Mouse (Mus musculus) gastrocnemius, postnatal 25 days (tissue): Measurements from ENCODE around the gene Aunip. TPM values are rescaled to one million over a fixed set of nuclear protein-coding genes. Genes with fewer than 3 reads are reported as not detected.
A peak's percentile ranks its signal among the peaks of the same experiment; 100 is the strongest.

Experiments
- DNase-seq: peaks from one replicate; pipeline ENCODE4 v3.0.0; 2022
- long read RNA-seq, 2 experiments: library from polyadenylated mRNA; stranded (forward); transcript quantifications; one replicate each; pipeline ENCODE4 v2.0.0; 2021
- total RNA-seq, 2 experiments: library from RNA; stranded (reverse); gene quantifications; 1 replicate in 1 of 2; 2 replicates in 1 of 2; pipeline ENCODE4 v1.2.3; 2021

Gene Aunip
- not detected for total RNA-seq
- long read RNA-seq, experiment 1: 0 reads
- long read RNA-seq, experiment 2: 0 reads

DNA sequence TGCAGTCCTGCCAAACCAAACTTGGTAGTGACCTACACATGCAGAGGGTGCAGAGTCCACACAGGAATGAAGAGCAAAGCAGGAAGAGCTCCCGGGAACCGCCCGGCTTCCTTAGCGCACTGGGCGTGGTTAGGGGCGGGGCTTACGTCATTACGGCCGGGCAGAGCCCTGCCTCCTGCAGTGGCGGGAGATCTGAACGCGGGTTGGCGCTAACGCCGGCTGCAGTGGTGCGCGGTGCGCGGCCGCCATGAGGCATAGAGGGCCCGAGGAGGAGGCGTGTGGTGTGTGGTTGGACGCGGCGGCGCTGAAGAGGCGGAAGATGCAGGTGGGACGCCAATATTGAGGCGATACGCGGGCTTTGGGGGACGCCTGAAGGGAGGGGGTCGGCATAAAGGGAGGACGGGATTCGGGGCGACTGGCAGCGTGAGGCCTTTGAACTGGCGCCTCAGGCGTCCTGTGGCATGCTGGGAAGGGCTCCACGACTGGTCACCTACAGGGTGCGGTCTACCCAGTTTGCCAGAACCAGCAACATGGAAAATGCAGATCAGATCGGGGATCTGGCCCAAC is at the start of gene Aunip:
Gene Aunip, plus strand, starts transcription at position 155 of the 567 bp plus-strand sequence.
- peak; percentile 83 for DNase-seq

DNA sequence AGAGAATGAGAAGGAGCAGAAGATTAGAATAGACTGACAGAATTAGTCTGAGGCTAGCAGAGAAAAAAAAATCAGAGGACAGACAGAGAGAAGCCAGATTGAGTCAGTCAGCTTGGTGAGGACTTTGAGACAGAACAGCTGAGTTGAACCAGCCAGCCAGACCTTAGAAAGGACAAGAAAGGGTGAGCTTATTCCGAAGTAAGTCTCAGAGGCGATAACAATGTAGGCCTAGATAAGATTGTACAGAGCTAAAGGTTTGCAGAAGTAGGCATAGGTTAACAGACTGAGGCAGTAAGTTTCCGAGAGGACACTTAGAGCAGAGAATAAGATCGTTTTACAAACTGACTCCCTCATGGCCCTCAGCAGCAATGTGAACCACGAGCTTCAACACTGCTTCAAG is 49.5 kb upstream of the Aunip start:
- DNase-seq: no peak

DNA sequence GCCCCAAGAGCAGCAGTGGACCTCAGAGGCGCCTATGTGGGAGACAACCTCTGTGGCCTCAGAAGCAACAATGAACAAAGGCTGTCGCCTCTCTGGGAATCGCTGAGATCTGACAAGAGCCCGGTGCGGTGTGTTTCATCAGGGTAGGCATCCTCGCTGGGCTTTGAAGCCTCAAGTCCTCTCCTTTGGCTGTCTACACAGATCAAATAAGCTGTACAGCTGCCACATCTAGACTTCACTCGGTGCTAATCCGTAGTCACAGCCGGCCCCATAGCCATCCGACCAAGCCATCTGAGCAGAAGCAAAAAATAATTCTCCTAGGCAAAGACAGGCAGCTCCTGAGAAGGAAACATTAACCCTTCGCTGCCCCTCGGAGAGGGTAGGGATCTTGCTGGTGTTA is 45.0 kb upstream of the Aunip start:
- DNase-seq: no peak

DNA sequence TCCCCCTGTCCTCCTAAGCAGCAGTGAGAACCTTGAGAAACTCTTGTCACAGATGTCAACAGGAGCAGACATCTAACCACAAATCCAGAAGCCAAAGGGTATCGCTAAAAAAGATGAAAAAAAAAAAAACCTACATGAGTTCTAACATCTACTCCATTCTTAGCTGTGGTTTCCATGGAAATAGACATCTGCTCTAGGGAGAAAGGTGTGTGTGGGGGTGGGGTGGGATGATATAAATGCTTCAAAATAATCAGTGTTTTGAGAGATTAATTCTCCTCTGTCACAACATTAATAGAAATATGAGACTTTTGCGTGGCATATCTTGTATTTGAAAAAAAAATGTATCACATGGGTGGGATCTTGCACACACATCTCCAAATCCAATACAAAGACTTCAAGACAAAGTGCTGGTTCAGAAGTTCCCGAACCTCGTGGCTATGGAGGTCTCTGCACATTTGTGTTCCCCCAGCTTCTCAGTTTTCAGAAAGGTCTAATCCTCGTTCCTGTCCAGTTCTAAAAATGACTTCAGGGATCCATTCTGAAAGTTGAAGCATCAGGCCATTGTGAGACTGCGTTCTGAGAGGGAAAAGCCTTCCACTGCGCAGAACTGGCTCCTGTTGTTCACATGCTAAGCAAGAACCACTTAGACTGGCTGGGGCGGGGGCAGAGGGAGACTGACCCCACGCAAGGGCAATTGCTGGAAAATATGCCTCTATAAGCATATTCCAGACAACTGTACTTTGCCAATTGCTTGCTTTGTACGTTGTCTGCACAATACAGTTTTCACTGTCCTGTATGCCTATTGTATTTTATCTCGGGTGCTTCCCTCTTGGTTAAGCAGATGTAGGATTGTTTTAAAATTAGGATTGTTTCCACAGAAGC is 44.2 kb upstream of the Aunip start:
- DNase-seq: no peak

DNA sequence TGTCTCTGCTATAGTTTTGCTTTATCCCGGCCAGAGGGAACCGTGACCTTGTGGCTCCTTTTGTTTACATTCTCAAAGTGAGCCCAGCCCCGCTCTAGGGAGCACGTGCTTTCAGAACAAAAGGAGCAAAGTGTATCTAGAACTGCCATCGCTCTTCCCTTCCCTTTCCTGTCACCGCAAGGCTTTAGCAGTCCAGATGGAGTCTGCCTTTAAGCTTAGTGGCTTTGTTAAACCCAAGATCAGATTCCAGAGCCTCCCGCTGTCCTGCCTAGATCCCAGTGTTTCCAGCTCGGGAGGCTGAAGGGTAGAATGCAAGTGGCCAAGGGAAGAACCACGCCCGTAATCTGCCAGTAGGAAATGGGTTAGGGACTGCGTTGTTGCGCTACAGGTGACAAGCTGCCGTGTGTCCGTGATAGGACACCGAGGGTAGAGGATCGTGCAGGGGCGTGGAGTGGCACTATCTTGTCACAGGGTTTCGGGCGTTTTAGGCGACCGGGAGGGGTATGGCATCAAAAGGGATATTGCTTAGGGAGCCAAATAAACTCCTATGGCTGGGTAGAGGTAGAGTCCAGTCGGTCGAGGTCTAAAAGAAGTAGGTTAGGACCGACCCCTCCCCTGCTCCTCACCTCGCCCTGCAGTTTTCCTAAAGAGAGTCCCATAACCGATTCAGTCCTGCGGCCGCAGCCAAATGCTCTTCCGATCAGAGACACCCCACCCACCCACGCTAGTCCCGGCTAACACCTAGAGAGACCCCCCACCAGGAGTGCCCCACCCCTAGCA is 43.2 kb upstream of the Aunip start:
- DNase-seq: no peak

DNA sequence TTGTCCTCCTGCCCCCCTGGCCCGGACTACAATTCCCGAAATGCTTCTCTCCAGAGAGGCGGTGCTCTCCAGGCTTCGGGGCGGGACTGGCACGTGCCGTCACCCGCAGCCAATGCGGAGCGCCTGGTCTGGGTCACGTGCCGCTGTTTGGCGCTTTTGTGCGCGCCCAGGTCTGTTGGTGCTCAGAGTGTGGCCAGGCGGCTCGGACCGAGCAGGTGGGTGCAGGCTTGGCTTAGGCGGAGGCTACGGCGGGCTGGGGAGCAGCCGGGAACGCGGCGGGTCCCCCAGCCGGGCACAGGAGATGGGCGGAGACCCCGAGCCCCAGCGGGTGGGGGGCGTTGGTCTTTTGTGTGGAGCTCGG is 42.6 kb upstream of the Aunip start, which contains the start of gene Stmn1:
Gene Stmn1, plus strand, starts transcription at position 106 of the 361 bp plus-strand sequence.
- DNase-seq: peak; percentile 93

DNA sequence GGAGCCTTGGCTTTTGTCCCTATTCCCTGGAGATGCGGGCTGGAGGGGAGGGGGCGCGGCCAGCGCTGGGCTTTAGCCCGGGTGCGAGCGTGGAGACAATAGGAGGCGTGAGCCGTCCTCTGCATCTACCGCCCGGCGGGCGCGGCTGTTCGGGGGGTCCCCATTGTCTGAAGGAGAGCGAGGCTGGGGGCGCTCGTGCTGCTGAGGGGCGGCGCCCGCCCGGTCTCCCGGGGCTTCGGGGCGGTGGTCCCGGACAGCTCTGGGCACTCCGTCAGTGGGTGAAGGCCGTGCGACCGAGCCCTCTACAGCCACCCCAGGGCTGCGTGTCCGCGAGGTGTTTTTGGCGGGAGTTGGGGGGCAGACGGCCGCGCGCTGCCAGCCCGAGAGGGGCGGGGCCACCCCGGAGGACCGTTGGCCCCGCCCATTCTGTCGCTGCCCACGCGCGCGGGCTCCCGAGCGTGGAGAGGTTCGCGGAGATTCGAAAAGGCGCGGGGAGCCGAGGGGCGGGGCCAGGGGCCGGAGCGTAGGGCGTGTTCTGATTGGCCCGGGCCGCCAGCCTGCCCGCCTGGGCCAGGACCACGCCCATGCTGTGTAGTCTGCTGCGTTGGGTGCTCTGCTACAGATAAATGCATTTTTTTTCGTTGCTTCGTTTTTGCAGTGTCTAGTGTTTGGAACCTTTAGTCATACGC is 42.1 kb upstream of the Aunip start:
- peak; percentile 91 for DNase-seq

DNA sequence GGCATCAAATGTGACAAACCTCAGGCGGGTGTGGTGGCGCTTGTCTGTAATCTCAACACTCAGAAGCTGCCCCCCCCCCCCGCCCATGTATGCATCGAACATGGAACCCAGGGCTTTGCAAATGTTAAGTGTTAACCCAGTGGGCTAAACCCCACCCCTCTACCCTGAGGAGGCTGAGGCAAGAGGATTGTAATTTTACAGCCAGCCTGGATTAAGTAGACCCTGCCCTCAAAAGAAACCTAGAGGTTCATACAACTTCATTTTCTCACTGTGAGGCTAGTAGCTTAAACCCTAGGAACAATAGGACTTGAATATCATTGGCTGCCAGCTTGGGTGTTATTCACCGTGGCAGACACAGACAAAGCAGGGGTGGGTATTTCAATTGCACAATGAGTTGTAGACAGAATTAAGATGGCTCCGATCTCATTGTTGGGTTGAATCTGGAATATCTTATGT is 41.4 kb upstream of the Aunip start:
- no peak for DNase-seq

DNA sequence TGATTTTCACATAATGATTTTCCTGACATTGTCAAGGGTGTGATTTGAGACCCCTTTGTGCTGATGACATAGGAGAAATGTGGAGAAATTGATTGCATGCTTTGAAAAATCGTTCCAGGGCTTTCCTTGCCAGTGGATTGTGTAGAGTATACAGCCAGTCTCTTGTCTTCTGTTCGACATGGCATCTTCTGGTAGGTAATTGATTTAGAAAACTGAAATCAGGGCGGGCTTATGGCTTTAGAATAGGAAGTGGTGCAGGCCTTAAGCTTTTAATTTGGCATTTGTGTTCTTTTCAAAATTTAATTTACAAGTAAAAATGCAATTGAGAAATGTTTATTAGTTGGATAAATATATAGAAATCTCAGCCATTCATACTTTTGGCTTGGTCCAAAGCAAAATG is 40.8 kb upstream of the Aunip start:
- no peak for DNase-seq

DNA sequence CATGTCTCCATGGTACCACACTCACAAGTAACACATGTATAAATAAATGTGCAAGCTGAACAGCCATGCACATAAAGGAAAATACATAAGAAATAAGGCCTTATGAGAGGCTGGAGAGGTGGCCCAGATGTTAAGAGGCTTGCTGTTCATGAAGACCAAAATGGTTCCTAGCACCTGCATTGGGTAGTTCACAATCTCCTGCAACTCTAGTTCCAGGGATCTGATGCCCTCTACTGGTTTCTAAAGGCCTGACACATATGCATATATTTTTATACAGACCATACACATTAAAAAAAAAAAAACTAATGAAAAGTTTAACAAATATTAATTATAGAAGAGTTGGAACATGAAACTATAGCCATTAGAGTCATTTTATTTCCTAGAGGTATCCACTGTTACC is 39.3 kb upstream of the Aunip start:
- no peak for DNase-seq

DNA sequence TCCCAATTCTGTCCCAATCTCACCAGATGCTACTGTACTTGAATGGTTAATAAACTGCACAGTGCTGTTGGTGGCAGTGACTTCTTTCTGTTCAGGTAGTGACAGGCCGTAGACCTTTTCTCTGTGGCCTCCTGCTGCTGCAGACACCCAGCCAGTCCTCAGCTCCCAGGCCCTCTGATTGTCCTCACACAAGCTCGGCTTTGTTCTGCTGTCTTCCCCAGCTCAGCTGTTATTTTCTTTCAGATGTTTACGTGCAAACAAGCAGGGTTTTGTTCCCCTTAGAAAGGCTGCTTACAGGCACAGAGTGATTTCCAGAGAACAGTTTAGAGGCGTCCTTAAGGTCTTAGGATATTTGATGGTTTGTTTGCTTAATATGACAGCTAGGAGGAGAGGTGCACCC is 37.0 kb upstream of the Aunip start:
- DNase-seq: no peak

DNA sequence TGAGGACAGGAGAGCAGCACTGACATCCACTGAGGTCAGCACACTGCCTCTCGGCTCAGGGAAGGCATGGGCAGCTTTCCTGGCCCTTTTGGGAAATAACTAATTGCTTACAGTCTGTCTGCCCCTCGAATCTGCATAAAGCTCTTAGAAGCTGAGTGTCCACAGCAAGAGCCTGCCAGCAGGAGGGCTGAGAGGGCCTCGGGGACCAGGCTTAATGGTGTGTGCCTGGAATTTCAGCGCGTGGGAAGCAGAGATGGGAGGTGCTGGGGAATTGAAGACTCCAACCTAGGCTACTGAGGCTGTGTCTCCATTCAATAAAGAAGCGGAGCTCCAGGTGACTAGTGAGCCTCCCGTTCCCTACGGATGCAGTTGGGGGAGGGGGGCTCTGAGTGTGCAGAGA is 36.6 kb upstream of the Aunip start:
- no peak for DNase-seq

DNA sequence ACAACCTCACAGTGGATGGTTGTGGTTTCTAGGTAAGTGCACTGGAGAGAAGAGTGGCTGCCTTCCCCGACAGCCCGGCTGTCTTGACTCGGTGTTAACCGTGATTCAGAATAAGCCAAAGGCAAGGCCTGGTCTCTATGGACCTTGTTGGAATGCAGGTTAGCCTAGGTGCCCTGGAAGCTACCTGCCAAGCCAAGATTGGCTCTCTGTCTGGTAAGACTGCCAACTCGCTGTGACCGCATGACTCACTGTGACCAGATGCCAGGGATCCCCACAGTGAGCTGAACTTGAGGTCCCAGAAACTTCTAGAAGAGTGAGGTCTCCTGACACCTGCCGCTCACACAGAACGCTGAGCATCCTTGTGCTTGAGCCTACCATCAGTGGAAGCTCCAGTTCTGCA is 33.9 kb upstream of the Aunip start:
- DNase-seq: no peak

DNA sequence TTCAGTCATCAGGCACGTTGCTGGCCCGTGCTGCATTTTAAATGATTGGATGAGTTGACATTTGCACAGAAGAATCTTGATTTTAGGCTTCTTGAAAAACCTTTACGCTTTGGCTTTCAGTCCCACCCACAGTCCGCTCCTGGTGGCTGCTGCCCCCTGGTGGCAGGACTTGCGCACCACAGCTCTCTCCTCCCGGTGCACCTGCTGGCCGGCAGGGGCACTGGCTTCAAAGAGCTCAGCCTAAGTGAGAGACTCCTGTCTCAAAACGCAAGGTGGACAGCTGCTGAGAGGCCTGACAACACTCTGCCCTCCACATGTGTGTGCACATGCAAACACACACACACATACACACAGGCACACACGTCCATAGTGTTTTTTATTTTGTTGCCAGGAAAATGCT is 32.8 kb upstream of the Aunip start:
- DNase-seq: peak; percentile 78

DNA sequence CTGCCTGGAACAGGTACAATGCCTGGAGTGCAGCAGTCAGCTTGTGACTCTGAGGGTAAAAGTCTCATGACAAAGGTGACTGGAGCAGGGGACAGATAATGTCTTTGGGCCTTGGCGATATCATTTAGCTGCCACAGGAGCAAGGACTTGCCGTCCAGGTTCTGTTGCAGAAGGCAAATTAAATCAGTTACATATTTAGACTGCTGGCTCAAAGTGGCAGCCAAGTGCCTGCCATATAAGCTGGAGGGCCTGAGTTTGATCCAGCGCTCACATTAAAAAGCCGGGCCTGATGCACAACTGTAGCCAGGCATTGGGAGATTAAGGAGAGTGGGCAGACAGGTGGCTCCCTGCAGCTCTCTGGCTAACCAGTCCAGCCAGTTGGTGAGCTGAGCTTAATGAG is 31.0 kb upstream of the Aunip start:
- peak; percentile 39 for DNase-seq

DNA sequence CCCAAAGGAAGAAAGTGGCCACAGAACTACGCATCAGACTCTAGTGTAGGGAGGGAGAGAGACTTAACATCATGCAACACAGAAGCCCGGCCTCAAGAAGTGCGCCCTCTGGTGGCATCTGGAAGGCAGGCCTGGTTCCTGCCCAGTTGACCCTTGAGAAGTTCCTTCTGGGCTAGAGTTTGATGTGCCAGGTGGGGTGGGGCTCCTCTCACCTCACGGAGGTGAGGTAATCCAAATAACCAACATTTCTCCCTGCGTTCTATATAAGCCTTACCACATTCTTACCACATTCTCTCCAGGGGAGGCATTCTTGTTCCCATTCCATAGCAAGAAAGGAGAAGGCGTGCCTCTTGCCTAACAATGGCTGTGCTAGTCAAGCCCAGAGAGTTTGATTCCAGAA is 29.9 kb upstream of the Aunip start:
- DNase-seq: peak; percentile 43

DNA sequence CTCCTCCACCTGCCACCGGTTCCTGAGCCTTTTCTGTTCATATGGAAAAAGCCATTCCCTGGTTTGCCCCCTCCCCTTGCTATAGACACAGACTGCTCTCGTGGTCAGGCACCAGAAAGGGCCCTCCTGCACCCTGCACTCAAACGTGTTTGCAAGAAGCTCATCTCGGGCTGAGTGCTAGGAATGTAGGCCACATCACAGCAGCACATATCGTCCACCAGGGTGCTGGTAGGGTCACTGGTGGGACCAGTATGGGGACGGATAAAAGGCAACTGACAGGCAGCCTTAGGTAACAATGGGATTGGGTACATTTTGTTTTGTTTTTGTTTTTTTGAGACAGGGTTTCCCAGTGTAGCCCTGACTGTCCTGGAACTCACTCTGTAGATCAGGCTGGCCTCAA is 29.5 kb upstream of the Aunip start:
- DNase-seq: no peak

DNA sequence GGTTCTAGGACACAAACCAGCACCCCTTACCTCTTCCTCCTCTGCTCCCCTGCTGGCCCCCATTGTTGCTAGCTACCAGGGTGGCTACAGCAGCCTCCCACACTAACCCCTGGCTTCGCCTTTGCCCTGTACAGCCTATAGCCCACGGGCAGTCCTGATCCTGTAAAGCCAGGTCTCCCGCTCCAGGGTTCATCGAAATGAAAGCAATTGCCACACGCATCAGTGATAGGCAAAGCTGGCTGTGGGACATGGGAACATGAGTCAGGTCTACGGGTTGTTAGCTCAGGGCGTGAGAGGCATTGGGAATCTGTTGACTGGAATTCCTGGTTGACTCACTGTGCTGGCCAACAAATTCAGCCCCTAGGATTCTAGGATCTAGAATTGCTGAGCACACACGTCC is 28.4 kb upstream of the Aunip start:
- DNase-seq: no peak

DNA sequence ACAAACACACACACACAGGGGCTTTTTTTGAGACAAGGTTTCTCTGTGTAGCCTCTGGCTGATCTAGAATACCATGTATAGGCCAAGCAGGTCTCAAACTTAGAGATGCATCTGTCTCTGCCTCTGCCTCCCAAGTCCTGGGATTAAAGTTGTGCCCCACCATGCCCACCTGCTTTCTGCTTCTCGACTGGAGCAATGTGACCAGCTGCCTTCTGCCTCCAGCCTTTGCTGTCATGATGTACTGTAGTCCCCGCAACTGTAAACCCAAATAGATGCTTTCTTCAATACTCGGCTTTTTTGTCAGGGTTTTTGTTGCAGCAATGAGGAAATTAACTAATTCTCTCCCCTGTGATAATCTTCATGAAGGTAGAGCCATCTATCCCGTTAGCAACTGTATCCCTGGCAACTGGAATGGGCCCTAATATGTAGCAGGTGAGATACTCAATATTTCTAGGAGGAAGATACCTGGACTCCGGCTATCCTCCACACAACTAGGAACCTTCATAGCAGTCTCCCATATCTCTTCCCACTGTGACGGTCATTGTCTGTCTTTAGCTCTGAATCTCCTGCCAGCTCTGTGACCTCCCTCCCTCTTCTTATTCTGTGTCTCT is 27.6 kb upstream of the Aunip start:
- DNase-seq: no peak

DNA sequence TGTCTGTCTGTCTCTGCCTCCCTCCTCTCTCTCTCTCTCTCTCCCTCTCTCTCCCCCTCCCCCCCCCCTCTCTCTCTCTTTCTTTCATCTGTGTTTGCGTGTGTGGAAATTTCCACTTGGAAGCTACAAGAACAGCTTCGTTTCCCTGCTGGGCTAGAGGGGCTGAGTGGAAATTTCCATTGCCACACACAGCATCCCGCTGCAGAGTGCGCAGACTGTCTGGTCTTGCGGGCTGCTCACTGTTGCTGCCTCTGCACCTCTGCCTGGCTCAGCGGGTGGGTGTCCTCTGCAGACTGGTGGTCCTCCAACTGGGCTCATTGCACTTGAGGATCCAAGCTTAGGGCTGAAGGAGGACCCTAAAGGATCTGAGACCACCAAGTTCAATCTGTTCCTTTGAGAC is 27.1 kb upstream of the Aunip start:
- no peak for DNase-seq

DNA sequence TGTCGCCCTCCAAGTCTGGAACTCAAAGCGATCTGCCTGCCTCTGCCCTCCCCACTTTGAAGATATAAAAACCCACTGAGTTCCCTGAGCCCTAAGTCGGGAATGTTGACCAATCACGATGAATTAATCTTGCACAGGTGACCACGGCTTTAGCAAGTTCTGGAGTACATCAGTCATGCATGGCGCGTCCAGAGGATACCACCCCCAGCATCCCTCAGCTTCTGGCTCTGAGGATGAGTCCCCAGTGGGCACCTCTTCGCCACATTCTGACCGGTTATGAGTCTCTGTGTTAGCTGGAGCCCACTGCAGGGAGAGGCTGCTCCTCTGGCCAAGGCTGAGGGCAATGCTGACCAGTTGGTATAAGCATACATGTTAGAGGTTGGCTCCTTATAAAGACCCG is 26.6 kb upstream of the Aunip start:
- DNase-seq: no peak
